Mouse (Mus musculus): ENCODE measurements around the gene Mageb16. TPM values are rescaled to one million over a fixed set of nuclear protein-coding genes. Genes with fewer than 3 reads are reported as not detected.

Gene Mageb16
- polyA plus RNA-seq (2012): not detected in 2 replicates

GRCm38 (mm10) chrX:79671411-79671810 lies at the start of gene Mageb16:
Gene Mageb16 (minus strand): TSS chrX:79671435.

Other genes starting within 250 kb of the Mageb16 start
- gene Gm7173, start 154.2 kb downstream of the Mageb16 start, polyA plus RNA-seq (2012): 0.04 TPM in 1 of 2 replicates, not detected in the other